ENCODE assay signal across 20 mouse cellular contexts in the genomic region with DNA sequence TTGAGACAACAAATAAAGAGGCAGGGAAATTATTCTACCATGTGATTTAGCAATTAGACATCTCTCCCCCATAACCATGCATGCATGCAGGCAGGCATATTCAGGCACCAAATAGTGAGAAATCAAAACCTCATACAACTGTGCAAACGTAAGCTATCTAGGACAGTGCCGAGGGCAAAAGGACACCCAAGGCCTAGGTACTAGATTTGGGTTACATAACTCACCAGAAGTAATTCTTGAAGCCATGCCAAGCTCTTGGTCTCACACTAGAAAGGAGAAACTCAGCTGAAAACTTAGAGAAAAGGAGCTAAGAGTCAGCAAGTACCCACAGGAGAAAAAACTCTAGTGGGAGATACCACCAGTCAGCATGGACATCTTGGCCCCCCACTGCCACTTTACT.
DNase-seq lines count a peak whose midpoint lies in the region; ATAC-seq and TF ChIP-seq lines count a peak whose summit lies in the region.
"Had no signal": no experiment of that assay in that cellular context is flagged by ENCODE, and none has a peak within 500 bp of the region (broad histone marks: within the 10 kb centered on the region; RNA-seq: fewer than 3 reads in every experiment).

No protein-coding gene starts in this region.

- DNase-seq in kidney, adult 11 months: peak; percentile 50
- no peak for DNase-seq in kidney, postnatal 4 days
- DNase-seq in liver, adult 2 months (ENCODE audit: extremely low read depth, low read depth, low spot score): peak; percentile 40
- DNase-seq in liver, embryonic 11.5 days (ENCODE audit: low spot score): no peak
- DNase-seq in kidney, postnatal 14 days: peak; percentile 24
- DNase-seq in right cerebral cortex, postnatal 4 days: no peak
- DNase-seq: adrenal gland, postnatal 14 days; cerebellum, postnatal 25 days; gastrocnemius, postnatal 10 days; heart, adult 2 months; heart, postnatal 36 days had no signal

- no peak overlapping the region for H3K4me3 ChIP-seq in liver, adult 2 months (ENCODE audit: insufficient read depth, low read depth, low read length)
- H3K4me3 ChIP-seq in liver, embryonic 11.5 days (ENCODE audit: low read depth, low read length): no peak overlapping the region
- no peak overlapping the region for H3K4me3 ChIP-seq in heart, embryonic 11.5 days (ENCODE audit: low read depth, low read length)
- H3K4me3 ChIP-seq: embryonic facial prominence, embryonic 13.5 days; forebrain, embryonic 12.5 days; heart, adult 2 months; heart, embryonic 12.5 days; hindbrain, embryonic 15.5 days had no signal

- no peaks in the 10 kb centered on the region for H3K36me3 ChIP-seq in liver, adult 2 months (ENCODE audit: control insufficient read depth, insufficient read depth, low read length)
- no peaks in the 10 kb centered on the region for H3K36me3 ChIP-seq in liver, embryonic 11.5 days (ENCODE audit: control insufficient read depth, insufficient read depth, low read length)
- H3K36me3 ChIP-seq in heart, embryonic 11.5 days (ENCODE audit: control insufficient read depth, insufficient read depth, low read length): no peaks in the 10 kb centered on the region
- H3K36me3 ChIP-seq: embryonic facial prominence, embryonic 13.5 days; forebrain, embryonic 12.5 days; heart, embryonic 12.5 days; hindbrain, embryonic 15.5 days had no signal

- H3K4me1 ChIP-seq in liver, adult 2 months (ENCODE audit: control insufficient read depth, insufficient read depth, low read length): no peaks in the 10 kb centered on the region
- H3K4me1 ChIP-seq in liver, embryonic 11.5 days (replicated peaks; ENCODE audit: control insufficient read depth, insufficient read depth, low read length): no peaks in the 10 kb centered on the region
- no peaks in the 10 kb centered on the region for H3K4me1 ChIP-seq in heart, embryonic 11.5 days (ENCODE audit: control insufficient read depth, insufficient read depth, low read length)
- H3K4me1 ChIP-seq: embryonic facial prominence, embryonic 13.5 days; forebrain, embryonic 12.5 days; heart, embryonic 12.5 days; hindbrain, embryonic 15.5 days had no signal

- no peak overlapping the region for H3K9ac ChIP-seq in liver, adult 2 months (ENCODE audit: low read depth, low read length)
- no peak overlapping the region for H3K9ac ChIP-seq in liver, embryonic 11.5 days (ENCODE audit: low read depth, low read length)
- no peak overlapping the region for H3K9ac ChIP-seq in heart, embryonic 11.5 days (ENCODE audit: low read depth, low read length)
- H3K9ac ChIP-seq: embryonic facial prominence, embryonic 13.5 days; forebrain, embryonic 12.5 days; heart, embryonic 12.5 days; hindbrain, embryonic 15.5 days had no signal

- TF ChIP-seq POLR2A in liver, adult 2 months (IDR thresholded peaks at IDR 0.05; ENCODE audit: extremely low read depth, insufficient read depth, low read length): no peak

- no peak overlapping the region for H3K4me2 ChIP-seq in liver, embryonic 11.5 days
- H3K4me2 ChIP-seq in heart, embryonic 11.5 days: no peak overlapping the region
- H3K4me2 ChIP-seq: embryonic facial prominence, embryonic 13.5 days; forebrain, embryonic 12.5 days; heart, embryonic 12.5 days; hindbrain, embryonic 15.5 days had no signal

- H3K27me3 ChIP-seq in liver, adult 2 months (ENCODE audit: control insufficient read depth, insufficient read depth, low read length): no peaks in the 10 kb centered on the region
- H3K27me3 ChIP-seq in liver, embryonic 11.5 days (replicated peaks; ENCODE audit: control insufficient read depth, insufficient read depth, low read length): no peaks in the 10 kb centered on the region
- H3K27me3 ChIP-seq in heart, embryonic 11.5 days (ENCODE audit: control insufficient read depth, insufficient read depth, low read length): no peaks in the 10 kb centered on the region
- H3K27me3 ChIP-seq: CH12.LX; embryonic facial prominence, embryonic 13.5 days; forebrain, embryonic 12.5 days; heart, embryonic 12.5 days; hindbrain, embryonic 15.5 days; Patski had no signal

- WGBS in liver, adult 2 months: 50% methylated on average over 2 of the region's 2 CpGs
- WGBS in liver, embryonic 11.5 days: 86% methylated on average over 2 of the region's 2 CpGs
- WGBS in heart, embryonic 11.5 days (ENCODE audit: insufficient replicate concordance): 89% methylated on average over 2 of the region's 2 CpGs

- no peaks in the 10 kb centered on the region for H3K79me2 ChIP-seq in liver, adult 2 months (ENCODE audit: control insufficient read depth, insufficient read depth, low read length)

- no peak for TF ChIP-seq CTCF in liver, adult 2 months (IDR thresholded peaks at IDR 0.05; ENCODE audit: low read depth, low read length)

- no peak overlapping the region for H3K27ac ChIP-seq in liver, adult 2 months (replicated peaks; ENCODE audit: insufficient read depth, low read depth, low read length)
- no peak overlapping the region for H3K27ac ChIP-seq in liver, embryonic 11.5 days (ENCODE audit: low read depth, low read length)
- no peak overlapping the region for H3K27ac ChIP-seq in heart, embryonic 11.5 days (ENCODE audit: low read depth, low read length)
- H3K27ac ChIP-seq: embryonic facial prominence, embryonic 13.5 days; forebrain, embryonic 12.5 days; heart, adult 2 months; hindbrain, embryonic 15.5 days had no signal

- no peak for ATAC-seq in liver, embryonic 11.5 days (replicated peaks; ENCODE audit: low FRiP score)
- no peak for ATAC-seq in heart, embryonic 11.5 days (replicated peaks; ENCODE audit: insufficient number of reproducible peaks, low FRiP score, low TSS enrichment)
- ATAC-seq: activated CD4-positive, CD25-positive, alpha-beta regulatory T cell, adult 4 months; forebrain, embryonic 16.5 days; Patski had no signal

- H3K9me3 ChIP-seq in liver, embryonic 11.5 days (ENCODE audit: control insufficient read depth, low read length): no peaks in the 10 kb centered on the region
- H3K9me3 ChIP-seq in heart, embryonic 11.5 days (replicated peaks; ENCODE audit: control insufficient read depth, low read length): no peaks in the 10 kb centered on the region
- H3K9me3 ChIP-seq: embryonic facial prominence, embryonic 13.5 days; forebrain, embryonic 12.5 days; heart, embryonic 12.5 days; hindbrain, embryonic 15.5 days had no signal

Comparison
In these comparisons a context has a peak if more than half of its experiments do, and no peak if none do; other contexts are left out.
1. DNase-seq: peak in kidney, adult 11 months (single experiment), liver, adult 2 months (single experiment) and kidney, postnatal 14 days (single experiment); none in kidney, postnatal 4 days (0 of 2), liver, embryonic 11.5 days (single experiment) and right cerebral cortex, postnatal 4 days (single experiment).